Mouse (Mus musculus): ENCODE measurements around the gene Asxl1.

Gene Asxl1

DNA sequence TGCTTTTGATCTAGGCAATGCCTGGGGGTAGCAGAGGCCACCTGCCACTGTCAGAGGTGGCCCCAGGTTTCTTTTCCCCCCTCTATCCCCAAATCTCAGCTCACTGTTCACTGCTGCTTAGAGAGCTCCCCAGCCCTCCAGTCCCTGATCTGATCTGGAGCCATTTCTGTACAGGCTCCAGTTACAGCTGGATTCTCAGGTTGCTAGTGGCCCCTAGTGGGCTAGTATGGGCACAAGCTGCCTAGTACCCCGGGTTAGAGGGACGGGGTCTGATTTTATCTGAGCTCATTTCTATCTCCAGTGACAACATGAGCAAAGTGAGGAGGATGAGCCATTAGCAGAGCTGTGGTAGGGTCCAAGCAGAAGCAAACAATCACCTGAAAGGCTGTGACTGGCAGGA is 69.0 kb downstream of the Asxl1 start:
- DNase-seq (ENCODE audit: low read depth), result peak; percentile 69

DNA sequence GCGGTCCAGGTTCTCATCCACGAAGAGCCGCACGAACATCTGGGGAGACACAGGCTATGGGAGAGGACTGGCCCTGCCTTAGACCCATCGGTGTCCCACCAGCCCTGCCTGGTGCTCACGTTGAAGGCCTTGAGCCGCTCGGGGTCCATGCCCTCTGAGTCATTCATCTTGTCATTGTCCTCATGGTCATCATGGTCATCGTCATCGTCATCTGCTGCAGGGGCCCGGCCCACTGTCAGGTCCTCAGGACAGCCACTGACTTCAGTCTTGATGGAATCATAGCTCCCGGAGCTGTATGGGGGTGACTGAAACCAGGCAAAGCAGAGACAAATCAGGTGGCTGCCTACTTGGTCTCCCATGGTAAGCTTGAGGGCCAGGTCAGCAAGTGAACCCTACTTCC is 72.2 kb downstream of the Asxl1 start:
- DNase-seq (ENCODE audit: low read depth), result no peak

DNA sequence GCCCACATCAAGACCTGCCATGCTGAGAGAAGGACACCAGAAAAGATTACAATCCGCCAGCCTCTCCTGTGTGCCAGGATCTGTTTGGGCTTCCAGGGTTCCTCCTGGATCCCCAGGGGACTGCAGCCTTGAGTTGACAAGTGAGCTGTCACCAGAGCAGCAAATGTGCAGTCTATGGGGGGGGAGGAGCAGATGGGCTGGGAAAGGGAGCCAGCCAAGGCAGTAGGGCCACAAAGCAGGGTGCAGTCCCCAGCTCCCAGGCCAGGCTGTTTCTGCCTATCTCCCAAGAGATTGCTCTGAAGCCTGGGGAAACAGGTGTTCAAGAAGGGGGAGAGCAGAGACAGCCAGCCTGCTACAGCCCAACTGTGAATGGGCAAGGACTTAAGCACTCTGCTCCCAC is 72.8 kb downstream of the Asxl1 start:
- no peak for DNase-seq (ENCODE audit: low read depth)

DNA sequence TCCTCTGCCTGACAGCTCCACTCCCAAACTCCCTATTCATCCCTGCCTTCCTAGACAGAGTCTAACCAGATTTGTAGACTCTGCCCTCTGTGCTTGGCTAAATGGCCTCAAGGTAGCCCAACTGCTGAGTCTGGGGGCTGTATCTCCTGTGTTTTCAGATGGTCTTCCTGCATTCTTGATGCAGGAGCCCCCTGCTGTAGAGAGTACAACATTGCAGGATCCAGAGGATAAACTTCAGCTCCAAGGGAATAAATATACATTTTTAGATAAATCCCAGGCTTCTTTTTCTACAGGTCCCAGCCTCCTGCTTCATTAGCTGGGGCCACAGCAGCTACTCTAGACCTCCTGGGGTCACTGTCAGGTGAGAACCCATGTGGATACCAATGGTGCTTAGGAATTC is 75.6 kb downstream of the Asxl1 start:
- DNase-seq (ENCODE audit: low read depth), result no peak

DNA sequence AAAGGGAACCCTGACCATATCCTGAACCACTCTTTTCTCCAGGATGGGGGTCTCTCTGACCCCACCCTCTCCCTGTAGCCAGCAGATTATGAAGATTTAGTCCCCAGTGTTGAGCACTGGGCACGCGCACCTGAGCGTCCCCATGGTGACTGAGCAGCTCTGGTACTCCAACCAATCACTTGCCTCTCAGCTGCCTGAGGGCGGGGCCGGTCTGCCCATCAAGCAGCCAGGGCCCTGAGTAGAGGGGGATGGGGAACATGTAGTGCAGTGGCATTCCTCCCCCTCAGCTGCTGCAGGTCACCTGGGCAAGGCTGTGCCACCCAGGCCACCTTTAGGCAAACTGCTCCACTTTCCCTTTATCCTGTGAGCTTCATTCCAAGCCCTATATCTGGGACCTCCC is 76.4 kb downstream of the Asxl1 start:
- no peak for DNase-seq (ENCODE audit: low read depth)

DNA sequence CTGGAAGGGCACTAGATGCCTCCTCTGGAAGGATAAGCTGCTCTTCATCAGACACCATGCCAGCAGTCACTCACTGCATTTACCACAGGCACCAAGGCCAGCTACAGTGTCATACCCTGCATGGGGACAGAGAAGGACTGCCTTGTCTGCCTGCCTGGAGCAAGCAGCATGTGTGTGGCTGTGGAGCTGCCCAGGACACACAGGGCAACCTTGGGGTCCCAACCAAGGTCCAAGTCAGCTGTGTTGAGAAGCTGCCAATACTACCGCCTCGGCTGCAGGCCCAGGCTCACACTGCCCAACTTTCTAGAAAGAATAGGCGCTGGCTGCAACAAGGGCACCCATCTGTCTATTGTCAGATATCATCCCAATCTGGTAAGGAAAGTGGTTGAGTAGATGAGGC is 77.5 kb downstream of the Asxl1 start:
- no peak for DNase-seq (ENCODE audit: low read depth)

DNA sequence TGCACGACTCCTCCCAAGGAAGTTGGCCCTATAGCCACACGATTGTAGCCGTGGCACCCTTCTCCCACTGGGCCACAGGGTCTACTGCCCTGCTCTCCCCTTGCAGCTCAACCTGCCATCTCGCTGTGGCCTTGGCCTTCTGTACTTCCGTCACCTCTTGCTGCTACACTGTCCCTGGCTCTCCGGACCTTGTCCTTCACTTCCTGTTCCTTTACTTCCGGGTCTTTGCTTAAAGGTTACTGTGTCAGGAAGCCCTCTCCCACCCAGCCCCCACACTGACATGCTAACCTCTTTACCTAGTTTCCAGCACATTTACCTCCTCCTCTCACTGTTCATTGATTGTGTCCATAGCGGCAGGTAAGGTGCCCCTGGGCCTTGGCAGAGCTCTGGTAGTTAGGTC is 78.9 kb downstream of the Asxl1 start:
- no peak for DNase-seq (ENCODE audit: low read depth)

DNA sequence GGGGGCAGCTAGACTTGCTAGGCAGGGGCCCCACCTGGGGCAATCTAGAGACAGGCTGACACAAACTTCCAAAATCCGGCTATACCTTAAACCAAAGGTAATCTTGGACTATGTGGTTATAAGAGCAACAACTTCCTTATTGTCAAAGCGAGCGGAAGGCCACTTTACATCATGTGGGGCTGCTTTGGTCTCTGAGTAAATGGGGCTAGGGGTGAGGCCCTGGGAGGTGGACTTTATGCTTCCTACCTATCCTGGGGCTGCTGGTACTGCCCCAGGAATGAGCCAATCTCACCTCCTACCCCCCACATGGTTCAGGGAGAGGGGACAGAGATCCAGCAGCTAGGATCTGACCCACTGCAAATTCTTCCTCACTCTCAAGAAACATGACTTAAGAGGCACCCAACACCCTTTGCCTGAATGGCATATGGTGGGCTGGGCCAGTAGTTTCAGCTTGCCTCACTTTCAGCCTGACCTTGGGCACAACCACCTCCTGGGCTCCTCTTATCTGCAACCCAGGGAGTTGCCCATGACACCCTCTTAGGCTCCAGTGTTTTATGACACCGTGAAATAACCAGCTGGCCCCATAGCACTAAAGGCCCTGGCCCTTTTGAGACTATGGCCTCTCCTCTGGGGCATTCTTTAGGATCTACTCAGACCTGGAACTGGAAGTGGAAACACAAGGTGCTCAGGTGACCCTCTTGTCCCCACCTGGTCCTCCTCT is 79.7 kb downstream of the Asxl1 start:
- no peak for DNase-seq (ENCODE audit: low read depth)

DNA sequence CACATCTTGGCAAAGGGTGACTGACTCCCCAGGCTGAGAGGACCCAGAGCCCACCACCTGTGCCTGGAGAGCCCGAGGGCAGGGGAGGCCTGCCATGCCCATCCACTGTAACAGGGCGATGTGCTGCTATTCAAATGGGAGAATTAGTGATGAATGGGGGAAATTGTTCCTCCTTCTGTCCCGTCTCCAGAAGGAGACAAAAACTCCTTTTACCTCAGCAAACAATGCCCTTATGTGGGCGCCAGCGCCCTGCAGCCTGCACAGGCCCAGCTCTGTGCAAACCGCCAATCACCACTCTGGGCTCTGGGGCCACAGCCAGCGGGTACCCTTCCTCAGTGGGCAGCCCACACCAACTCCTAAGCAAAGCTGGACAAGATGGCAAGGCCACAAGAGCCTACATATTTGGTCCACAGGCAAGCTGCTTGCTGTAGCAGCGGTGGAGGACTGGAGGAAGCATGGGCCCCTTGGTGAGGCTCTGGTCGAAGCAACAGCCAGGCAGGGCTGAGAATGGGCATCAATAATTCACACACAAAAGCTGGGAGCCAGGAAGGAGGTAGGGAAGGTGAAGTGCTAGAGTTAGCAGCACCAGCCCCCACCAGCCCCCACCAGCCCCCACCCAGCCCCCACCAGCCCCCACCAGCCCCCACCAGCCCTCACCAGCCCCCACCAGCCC is 80.5 kb downstream of the Asxl1 start:
- no peak for DNase-seq (ENCODE audit: low read depth)

DNA sequence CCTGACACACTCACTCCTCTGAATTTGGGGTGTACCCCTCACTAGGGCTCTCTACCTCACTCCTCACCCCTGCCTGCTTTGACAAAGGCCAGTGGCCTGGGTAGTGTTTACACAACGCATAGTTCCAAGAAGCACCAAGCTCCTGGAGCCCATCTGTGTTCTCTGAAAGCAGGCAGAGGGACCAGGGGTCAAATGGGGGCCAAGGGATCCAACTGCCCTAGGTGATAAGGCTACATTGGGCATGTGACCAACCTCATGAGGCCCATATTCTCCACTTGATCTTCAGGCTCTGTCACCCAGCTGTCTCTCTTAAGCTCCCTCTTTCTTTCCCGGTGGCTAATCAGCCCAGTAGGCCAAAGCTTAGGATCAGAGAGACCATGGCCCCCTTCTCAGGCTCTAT is 81.3 kb downstream of the Asxl1 start:
- DNase-seq (ENCODE audit: low read depth), result no peak

DNA sequence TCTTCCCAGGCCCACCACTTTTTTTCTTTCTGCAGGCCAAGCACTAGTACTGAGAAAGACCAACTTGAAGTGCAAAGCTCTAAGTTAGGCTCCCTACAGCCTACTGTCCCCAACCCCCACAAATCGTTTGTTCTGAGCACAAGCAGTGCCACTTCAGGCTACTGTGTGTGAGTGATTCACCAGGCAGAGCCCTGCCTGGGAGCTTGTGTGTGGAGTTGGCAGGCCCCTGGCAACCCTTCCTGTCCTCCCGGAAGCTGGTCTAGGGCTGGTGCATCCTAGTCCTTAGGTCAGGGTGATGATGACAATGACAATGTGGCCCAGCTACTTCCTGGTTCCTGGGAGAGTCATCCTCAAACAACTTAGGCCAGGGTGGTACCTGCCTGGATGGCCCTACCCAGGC is 82.9 kb downstream of the Asxl1 start:
- DNase-seq (ENCODE audit: low read depth), result no peak

DNA sequence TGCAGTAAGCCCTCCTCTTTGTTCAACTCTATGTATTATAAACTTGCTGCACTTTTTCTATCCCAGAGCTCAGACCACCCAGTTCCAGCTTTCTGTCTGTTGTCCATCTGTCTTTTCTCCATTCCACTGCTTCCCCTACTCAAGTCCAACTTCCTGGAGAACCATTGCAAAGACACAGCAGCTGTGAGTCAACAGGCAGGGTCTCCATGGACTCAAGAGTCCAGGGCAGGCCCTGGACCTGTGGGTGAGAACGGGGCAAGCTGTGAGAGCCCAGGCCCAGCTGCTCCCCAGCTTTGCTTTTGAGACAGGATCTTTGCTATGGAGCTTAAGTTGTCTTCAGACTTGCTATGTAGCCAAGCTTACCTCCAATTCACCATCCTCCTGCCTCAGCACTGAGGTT is 84.9 kb downstream of the Asxl1 start:
- DNase-seq (ENCODE audit: low read depth), result no peak

DNA sequence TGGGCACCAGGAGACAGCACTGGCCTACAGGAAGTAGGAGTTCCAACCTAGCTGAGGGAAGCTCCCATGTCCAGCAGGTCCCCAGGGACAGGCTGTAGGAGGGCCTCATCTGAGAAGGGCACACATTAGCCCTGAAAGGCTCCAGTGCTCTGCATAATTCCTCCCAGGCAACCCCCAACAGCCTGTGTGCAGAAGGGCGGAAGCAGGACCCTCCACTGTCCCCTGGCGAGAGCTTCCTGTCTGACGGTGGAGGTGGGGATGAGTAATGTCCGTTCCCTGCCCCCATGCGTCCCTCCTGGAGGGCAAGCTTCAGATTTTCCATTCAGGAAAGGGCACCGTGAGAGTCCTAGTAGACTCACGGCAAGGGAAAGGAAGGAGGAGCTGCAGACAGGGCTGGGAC is 86.9 kb downstream of the Asxl1 start:
- no peak for DNase-seq (ENCODE audit: low read depth)

DNA sequence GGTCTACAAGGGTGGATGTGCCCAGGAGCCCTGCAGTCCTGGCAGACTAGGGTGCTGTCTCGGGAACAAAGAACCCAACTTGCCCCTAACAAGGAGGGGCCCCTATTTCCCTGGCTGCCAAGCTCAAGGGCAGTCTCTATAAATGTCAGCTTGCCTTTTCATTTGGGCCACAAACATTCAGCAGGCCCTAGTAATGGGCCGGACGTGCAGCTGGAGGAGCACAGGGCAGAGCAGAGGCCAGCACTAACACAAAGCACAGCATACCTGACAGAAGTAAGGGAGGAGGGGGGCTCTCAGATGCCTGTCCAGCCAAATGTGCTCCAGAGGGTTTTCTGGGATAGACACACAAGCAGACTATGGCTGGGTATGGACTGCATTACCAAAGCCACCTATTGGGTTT is 88.2 kb downstream of the Asxl1 start:
- DNase-seq (ENCODE audit: low read depth), result no peak

DNA sequence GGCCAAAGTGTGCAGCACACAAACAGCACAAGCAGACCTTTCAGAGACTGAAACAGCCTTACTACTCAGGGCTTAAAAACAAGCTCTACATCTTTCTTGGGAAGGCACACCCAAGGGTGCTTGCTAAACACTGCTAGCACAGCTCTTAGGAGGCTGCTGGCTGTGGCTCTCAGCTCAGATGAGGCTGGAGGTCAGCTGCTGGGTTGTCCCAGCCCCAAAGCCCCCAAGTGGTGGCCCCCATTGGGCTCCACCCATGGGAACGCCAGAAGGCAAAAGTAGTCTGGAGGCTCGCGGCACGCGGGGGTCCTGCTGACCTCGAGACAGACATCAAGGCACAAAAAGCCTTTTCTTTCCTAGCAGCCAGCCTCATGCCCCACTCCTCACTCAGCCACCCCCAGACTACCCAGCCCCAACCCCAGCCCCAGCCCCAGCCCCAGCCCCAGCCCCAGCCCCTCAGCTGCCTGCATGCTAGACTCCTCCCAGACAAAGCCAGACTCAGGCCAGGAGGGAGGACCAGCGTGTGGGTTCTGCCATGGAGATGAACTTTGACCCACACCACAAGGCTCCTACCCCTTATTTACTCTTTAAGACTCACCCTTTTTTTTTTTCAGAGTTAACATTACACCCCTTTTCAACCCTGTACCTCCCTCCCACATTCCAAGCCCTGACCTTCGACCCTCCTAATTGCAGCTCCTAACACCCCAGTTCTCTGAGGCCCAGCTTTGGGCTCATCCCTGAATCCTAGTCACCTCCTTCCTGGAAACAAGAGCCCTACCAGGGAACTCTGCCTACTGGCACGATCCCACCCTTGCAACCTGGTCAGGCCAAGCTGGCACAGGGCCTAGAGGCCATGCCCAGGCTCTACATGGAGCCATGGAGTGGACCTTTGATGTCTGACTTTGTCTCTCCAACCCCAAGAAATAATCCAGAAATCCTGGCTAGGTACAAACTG is 89.5 kb downstream of the Asxl1 start:
- DNase-seq (ENCODE audit: low read depth), result no peak

DNA sequence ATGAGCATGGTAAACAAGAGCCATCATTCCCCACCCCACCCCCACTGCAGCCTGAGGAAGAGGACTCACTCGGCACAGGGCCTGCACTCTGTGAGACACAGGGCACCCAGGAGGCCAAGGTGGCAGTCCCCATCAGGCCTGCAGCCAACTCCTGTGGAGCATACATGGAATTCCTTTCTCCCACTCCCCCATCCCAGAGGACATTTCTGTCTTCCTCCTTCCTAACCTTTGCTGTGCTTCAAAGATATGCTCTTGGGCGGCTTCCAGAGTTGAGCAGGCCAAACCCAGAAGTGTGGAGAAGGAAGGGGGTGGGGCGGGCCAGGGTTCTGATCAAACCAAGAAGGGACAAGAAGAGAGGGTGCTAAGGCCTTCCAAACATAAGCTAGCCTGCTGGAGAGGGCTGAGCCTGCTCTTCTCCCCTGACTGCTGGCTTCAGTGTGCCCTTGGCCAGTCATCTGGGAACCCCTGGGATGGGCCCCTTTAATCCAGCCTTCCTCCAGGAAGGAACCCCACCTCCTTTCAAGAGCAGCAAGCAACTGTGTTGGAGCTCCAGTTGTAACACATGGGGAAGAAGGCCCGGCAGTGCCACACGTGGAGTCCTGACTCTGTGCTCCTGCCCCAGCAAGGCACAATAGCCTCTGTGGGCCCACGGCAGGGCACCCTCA is 91.1 kb downstream of the Asxl1 start:
- DNase-seq (ENCODE audit: low read depth), result no peak

DNA sequence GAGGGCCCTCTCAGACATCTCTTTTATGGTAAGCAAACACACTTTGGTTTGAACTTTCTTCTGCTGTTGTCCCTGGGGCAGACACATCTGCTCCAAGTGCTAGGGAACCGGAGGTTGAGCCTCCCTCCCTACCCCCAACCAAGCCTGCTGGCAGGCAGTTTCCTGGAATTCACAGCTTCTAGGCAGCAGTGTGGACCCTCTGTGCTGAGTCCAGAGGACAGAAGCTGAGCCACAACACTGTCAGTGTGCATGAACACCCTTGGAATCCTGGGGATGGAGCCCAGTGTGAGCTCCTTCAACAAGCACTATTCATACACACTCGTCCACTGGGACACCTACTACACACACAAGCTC is 91.7 kb downstream of the Asxl1 start:
- DNase-seq (ENCODE audit: low read depth), result no peak

DNA sequence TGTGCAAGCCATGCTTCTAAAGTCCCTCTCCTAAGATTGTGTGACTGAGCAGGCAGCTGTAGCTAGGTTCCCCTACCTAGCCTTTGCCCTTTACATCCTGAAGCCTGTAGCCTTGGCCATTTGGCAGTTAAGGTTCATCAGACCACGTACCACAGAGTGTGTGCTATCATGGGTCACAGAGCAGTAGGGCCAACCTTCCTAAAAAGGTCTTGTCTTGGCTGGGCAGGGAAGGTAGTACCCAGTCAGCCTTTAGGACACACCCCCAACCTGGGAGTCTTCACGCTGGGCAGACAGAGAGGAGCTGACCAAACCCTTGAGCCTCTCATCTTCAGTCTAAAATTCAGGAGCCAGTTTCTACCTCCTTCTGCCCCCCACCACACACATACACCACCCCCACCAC is 95.1 kb downstream of the Asxl1 start:
- no peak for DNase-seq (ENCODE audit: low read depth)

DNA sequence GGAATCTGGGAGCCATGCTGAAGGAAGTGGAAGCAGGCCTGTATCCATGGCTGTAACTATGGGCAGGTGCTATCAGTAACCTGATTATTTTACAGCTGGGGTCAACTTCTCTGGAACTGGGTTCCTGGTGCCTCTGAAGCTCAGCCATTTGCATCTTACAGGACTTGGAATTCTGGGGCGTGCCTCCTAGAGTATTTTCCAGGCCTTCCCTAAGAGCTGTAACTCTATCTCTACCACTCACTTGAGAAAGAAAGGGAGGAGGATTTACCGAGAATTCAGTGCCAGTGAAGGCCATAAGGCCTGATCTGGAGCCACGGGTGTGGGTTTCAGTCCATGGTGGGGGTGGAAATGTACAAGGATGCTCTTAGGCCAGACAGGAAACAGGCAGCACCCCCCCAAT is 95.6 kb downstream of the Asxl1 start:
- DNase-seq (ENCODE audit: low read depth), result no peak

DNA sequence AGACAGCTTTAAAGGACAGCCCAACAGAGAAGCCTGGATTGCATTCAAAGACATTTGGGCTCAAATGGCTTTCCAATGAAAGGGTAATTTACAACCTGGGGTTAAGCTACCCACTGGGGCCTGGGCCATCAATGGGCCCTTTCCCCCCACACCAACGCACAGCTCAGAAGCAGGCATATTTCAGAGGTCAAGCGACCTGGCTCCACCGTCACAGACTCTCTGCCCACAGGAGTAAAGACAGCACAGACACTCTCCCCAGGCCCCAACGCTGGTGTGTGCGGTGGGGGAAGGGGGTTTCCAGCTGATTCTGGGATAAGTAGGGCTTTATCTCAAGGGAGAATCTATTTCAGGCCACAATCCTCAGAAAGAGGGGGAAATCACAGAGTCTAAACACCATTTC is 97.1 kb downstream of the Asxl1 start:
- DNase-seq (ENCODE audit: low read depth), result peak; percentile 40

DNA sequence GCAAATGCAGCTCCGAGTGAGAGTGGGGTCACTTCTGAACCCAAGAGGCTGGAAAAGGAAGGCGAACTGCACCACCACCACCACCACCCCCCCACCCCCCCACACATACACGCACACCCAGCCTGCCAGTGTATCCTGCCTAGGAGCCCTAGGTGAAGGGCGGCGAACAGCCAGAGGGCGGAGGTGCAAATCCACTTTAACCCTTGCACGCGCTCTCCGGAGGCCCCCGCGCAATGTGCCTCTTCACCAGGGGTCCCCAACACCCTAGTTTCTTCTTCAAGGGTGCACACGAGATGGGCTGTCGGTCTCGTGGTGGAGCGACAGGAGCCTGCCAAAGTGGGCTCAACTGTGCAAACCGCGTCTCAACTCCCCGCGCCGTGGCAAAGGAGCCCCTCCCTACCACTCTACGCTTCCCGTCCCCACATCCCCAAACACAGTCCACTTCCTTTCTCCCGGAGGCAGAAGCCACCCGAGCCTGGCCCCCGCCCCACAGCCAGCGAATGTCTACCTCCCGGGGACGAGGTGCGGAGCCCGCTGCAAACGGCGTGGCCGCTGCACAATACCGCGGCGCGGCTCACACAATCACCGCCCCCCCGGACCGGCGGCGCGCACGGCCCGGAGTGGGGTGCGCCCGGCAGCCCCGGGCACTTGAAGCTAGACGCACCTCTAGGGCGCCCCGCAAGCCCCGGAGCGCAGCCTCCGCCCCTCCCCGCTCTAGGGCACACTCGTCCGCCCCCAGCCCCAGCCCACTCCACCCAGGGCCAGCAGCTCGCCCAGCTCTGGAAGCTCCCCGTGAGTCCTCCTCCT is 98.0 kb downstream of the Asxl1 start:
- DNase-seq (ENCODE audit: low read depth), result peak; percentile 54
